Mouse (Mus musculus) testis, adult 2 months (tissue): ENCODE measurements around the gene Gm36176.

Experiments
- CTCF ChIP-seq: fragments of 200-500 bp; IDR thresholded peaks from 2 replicates; pipeline ENCODE4 v1.5.1; 2012; ENCODE audit warnings: low read depth, mild to moderate bottlenecking, inconsistent platforms, low read length, moderate library complexity; ENCODE audit not compliant: control insufficient read depth, insufficient read depth, insufficient replicate concordance
- POLR2A ChIP-seq: fragments of 200-500 bp; IDR thresholded peaks from 2 replicates; pipeline ENCODE4 v1.6.1; 2012; ENCODE audit warnings: low read depth, mild to moderate bottlenecking, inconsistent platforms, low read length, moderate library complexity; ENCODE audit not compliant: control insufficient read depth

DNA sequence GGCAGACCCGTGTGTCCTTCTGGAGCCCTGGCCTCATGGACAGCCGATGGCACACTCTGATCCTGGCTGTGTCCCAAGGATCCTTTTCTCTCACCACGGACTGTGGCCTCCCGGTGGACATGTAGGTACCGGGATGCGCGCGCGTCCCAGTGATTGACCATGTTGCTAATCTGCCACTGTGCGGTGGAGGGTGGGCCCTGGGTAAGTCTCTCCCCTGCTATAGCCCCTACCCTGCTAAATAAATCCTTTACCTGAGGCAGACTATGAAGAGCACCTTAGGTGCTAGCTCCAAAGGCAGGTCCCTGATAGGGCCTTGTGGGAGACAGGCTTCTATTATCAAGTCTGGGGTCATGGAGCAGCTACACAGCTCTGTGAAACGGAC is 18.1 kb downstream of the Gm36176 start:
- TF ChIP-seq CTCF (no peak), POLR2A (no peak)
